Mouse (Mus musculus): ENCODE results near the gene Fgfr2.

The Fgfr2 gene

DNA sequence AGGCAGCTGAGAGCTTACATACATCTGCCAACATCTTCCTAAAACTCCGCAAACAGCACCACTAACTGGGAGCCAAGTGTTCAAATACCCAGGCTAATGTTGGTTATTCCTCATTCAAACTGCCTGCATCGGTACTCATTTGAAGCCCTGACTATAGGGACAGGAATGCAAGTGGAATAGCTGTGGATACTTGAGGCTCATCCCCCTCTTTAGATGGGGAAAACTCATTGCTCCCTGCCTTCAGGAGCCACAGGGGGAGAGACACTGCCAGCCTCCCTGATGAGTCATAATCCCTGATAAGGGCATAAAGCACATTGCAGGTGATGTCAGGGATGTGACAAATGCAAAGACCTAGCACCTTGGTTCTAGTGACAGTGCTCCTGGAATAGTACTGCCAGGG lies 2814.0 kb downstream of the Fgfr2 start:
- no peak for DNase-seq (ENCODE audit: low read depth)

DNA sequence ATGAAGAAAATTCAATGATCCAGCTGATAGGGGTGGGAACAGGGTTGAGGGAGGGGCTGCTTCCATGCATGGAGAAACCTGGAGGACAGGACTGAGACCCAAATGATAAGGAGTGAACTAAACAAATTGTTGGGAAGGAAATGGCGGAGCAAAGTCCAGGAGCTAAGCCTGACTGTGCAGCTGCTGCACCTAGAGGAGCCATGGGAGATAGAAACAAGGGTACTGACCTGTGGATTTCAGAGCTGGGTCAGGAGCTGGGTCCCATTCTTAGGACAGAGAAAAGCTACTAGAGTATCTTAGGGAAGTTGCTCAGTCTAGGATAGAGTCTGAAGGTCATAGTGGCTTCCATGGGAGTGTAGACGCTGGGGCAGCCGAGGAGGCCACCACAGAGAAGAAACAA lies 2816.1 kb downstream of the Fgfr2 start:
- no peak for DNase-seq (ENCODE audit: low read depth)

DNA sequence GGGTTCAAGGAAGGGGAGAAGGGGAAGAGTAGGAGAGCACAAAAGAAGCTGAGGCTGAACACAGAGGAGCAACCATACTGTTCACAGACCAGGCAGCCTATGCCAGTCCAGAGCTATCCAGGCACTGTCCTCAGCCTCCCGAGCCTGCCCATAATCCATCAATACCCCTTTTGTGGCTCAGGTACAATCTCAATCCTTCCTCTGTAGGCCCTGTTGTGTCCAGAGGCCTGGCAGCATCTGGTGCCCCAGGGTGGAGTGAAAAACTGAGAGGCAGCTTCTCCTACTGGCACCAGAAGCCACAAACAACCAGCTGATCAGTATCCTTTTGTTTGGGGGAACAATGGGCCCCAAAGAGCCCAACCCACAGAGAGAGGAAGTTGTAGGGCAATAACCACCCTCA lies 2818.5 kb downstream of the Fgfr2 start:
- DNase-seq (ENCODE audit: low read depth): no peak

DNA sequence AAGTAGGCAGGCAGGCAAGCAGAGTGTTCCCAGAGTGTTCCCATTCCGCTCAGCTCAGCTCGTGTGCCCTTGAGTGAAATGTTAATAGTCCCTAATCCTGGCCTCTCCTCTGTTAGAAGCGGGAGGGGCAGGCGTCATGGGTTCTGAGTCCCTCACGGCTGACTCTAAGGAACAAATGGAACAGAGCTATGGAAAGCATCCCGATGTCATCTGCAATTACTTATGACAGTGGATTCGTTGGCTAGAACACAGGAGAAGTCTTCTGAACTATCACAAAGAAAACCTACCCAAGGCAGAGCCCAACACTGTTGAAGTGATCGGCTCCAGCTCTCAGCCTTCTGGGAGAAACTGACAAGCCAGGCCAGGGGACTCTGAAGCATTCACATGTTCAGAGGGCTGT lies 2819.7 kb downstream of the Fgfr2 start:
- DNase-seq (ENCODE audit: low read depth): no peak

DNA sequence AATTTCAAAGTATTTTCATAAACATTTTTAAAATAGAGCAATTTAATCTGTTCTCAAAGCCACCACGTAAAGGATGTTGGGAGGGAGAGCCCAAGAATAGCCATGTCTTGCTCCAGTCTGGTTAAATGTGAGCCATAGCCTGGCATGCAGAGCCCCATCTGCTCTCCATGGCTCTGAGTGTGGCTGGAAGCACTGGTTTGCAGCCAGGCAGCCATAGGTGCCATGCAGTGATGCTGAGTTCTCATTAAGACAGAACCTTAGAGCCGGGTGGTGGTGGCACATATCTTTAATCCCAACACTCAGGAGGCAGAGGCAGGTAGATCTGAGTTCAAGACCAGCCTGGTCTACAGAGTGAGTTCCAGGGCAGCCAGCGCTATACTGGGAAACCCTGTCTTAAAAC lies 2822.5 kb downstream of the Fgfr2 start:
- no peak for DNase-seq (ENCODE audit: low read depth)

DNA sequence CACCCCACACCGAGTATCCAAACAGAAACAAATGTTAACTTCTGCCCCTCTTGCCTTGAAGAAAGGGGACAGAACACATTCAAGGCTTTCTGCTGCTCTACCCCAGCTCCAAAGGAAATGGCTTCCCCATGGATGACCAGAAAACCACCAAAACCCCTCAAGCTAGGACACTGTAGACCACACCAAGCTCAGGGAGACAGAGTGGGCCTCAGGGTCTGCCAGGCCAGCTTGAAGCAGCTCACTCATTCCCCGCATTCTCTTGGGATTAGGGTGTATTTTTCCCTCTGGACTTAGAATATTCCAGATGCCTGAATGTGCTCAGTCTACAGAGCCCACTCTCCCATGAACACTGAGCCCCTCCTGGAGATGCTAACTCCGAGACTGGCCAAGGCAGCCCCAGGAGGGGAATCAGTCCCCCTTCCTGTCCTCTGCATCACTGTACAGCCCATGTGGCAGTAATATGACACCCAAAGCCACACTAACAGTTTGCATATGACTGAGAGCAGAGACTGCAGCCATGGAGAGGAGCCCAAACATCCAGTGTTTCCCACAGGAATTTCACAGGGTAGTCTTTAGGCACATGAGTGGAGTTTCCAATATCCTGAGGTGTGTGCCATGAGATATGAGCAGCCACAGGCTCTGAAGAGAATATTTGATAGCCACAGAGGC lies 2824.1 kb downstream of the Fgfr2 start:
- DNase-seq (ENCODE audit: low read depth): no peak

DNA sequence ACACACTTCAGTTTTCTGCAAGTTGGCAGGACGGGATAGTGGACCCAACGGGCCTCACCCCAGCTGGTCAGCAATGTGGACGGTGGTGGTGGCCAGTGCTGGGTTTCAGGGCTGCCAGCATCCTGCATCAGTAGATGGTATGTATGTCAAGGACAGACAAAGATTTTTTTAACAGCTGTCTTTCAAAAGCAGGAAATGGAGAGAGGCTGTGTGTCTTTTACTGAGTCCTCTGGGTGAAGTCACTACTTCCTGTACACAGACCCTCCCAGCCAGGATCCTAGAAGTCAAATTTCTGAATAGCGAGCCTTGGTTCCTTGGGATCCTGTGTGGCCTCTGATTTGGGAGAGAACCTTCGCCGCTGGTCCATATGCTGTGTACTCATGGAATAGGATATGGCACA lies 2832.0 kb downstream of the Fgfr2 start:
- no peak for DNase-seq (ENCODE audit: low read depth)

DNA sequence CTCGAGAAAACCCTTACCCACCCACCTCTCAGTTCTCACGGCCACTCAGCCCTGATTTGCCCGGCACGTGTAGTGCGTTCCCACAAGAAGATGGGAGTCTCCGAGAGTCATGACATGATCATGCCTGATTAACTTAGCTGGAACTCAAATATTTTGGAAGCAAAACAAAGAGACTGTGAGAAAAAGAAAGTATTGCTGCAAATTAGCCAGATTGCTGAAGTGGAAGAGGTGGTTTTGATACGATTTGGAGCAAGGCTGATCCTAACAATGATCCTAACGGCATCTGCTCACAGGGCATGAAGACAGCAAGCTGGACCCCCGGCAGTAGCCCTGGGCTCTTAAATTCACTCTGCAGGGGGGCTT lies 2833.7 kb downstream of the Fgfr2 start:
- DNase-seq (ENCODE audit: low read depth): no peak

DNA sequence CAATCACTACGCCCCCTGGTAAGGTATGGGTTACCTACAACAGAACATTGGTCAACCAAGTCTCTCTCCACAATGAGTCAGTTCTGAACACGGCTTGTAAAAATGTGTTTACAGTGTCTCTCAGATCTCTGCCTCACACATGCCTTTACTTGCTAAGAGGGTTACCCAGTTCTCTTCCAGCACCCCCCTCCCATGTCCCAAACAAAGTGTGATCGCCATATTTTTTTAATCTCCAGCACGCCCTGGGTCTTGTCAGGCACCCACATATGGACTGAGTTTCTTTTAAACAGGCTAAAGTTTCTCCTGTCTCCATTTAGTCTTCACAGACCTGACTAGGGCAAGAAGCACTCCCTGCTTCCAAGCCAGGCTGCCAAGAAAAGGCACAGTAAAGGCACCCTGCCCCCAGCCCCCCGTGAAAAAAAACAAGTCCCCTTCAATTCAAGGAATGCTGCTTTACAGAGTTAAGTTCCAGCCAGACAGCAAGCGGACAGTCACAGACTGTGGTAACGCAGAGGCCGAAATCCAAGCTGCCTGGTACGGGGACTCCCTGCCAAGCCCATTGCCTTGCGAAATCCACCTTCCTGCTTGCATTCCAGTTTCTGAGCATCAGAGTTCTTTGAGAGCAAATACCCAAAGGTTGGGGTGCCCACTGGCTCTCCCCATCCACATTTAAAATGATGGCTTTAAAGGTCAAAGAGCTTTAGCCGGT lies 2834.3 kb downstream of the Fgfr2 start:
- DNase-seq (ENCODE audit: low read depth): no peak

DNA sequence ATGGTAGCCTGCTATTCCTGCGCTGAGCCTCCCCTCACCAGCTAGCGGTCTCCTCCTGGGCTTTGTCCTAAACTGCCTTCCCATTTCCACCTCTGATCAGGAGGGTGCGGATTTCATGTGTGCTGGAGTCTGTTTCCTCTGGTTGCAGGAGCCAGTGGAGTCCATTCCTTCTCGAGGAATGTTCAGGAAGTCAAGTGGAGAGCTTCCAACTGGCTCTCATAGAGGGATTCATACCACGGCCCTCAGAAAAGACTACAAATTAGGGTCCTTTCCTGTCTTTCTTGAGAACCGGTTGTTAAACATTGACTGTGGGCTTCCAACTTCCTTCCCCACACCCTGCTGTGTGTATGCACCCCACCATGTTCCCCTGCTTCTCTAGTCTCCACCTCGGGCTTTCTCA lies 2834.9 kb downstream of the Fgfr2 start:
- DNase-seq (ENCODE audit: low read depth): no peak

DNA sequence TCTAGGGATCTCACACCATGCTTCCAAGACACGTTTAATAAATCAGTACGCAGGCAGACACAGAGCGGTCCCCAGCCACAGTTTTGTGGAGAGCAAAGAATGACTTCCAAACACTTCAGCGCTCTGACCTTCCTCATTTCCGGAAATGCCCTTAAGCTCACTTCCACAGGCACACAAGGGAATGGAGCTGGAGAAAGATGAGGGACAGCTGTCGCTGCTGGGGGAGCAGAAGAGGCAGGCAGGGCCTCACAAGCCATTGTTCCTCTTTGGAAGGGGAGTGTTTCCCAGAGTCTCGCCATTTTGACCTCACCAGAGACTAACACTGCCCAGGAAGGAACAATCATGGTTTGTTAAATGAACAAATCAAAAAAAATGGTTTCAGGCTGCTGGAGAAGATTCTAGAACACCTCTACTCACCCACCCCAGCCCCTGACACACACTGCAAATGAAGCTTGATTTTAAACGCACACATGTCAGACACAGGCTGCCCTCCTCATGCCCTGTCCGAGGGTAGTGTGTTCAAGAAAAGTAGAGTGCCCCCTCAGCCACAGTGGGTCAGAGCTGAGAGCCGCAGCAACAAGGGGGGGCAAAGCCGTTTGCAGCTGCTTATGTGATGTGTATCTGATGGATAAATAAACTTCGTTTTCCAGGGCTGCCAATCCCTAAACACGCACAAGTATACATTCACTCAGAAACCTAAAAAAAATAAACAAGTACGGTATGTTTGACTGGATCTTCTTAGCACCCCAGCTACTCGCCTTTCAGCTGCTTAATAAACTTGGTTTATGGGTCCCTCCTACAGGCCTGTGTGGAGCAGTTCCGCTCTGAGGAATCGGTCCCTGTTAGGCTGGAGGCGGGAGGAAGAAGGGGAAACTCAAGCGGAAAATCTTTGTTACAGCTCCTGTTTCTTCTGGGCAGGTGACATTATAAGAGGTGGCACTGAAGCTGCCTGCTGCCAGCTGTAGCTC lies 2844.1 kb downstream of the Fgfr2 start:
- no peak for DNase-seq (ENCODE audit: low read depth)

DNA sequence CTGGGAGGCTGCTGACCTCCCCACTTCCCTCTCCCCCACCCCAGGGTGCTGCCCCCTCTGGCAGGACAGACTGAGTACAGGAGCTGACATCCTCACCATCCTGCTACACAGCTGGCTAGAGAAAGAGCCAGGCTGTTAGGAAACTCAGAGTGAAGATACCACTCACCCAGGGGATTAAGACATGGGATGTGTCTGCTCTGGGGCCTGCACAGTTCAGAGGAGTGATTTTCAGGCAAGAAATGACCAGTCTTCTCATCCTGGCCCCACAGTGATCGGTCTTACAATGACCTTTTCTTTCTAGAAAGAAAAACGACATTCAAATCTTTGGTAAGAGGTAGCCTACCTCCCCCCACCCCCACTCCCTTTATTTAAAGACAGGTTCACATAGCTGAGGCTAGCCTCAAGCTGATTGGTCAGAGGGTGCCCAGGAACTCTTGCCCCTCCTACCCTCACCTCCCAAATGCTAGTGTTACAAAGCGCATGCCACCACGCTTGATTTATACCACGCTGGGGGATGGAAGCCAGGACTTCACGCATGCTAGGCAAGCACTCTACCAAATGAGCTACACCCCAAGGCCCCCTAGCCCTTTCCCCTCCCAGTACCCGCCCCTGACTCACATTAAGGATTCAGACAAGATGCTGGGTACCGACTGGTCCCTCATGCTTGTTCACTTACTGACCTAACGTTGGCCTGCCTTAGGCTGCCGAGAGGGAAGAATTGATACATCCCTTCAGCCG lies 2845.0 kb downstream of the Fgfr2 start:
- DNase-seq (ENCODE audit: low read depth): no peak

DNA sequence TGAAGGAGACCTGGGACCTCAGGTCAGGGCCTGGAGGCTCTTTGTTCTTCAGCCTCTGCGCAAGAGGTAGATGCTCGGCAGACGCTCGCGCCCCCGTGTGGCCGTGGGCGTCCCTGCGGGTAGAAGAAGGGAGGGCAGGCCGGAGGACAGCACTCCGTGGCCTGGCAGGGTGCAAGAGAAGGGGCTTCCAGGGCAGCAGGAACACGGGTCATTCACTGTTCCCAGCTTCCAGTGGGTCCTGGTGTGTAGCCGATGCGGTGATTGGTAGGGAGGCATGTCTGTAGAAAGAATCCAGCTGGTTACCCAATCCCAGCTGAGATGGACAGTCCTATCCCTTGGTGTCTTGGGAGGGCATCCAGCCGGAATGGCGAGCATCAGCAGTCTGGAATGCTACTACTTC lies 2849.9 kb downstream of the Fgfr2 start:
- peak; percentile 18 for DNase-seq (ENCODE audit: low read depth)

DNA sequence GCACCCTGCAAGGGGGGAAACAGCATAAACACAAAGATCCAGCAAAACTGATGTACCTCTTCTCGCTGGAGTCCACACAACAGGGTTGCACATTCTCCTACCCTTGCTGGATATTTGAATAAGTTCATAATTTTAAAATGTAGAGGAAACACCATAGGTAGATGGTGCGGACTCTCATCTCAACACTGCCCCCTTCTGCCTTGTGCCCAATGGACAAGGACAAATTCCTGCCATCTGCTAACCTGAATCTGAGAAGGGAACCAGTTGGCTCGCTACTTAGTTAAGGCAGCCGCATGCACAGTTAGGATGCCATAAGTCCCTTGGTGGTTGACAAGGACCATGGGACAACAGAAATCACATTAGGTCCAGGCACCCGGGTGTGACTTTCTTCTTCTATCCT lies 2852.3 kb downstream of the Fgfr2 start:
- no peak for DNase-seq (ENCODE audit: low read depth)

DNA sequence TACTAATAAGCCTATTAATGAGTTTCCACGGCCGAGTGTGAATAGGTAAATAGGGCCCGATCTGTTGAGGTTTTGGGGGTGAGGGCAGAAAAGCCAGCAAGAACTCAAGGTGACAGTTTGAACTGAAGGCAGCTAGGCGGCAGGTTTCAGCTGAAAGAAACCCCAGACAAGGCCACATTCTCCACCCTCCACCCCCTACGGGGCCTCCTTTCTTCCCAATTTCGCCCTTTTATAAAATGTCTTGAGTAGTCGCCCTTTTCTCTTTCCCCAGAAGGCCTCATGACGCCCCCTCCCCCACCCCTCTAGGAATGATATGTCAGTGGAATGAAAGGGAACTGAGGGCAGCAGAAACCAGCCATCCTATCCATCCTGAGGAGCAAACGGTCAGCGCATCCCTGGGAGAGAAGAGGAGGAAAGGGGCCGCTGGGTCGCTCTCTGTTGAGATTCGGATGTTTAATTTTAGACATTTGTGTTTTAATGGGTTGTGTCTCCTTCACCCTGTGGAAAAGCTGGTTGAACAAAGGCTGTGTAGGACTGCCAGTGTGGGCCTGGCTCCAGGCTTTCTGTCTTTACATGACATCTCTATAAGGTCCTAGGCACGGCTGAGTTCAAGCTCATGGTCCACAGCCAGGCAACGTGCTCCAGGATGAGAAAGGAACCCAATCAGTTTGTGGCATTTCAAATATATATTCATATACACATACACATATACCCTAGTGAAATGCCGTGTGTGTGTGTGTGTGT lies 2853.9 kb downstream of the Fgfr2 start:
- DNase-seq (ENCODE audit: low read depth): no peak

DNA sequence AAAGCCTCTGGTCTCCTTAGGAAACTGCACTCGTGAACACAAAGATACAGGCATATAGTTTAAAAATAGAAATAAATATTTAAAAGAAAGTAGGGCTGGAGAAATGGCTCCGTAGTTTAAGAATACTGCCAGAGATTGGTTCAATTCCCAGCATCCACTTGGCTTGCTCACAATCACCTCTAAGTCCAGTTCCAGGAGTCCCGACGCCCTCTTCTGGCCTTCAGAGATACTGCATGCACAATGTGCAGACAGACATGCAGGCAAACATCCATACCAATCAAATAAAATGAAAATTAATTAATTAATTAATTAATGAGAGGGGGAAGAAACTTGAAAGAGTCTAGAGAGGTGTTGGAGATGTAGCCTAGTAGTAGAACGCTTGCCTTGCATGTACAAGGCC lies 2856.1 kb downstream of the Fgfr2 start:
- no peak for DNase-seq (ENCODE audit: low read depth)

DNA sequence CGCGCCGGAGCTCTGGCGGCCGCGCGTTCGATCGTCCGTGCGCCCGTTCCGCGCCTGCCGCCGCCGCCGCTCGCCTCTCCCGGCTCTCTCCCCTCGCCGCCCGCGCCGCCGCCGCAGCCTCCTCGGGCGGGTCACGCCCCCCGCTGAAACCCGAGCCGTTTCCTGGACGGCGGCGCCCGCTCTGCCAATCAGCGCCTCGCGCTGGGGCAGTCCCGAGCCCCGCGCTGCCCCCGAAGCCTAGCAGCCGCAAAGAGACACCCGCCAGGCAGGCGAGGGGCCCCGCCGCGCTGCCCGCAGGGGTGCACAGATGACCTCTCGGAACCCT lies 2857.0 kb downstream of the Fgfr2 start:
- DNase-seq (ENCODE audit: low read depth): no peak

DNA sequence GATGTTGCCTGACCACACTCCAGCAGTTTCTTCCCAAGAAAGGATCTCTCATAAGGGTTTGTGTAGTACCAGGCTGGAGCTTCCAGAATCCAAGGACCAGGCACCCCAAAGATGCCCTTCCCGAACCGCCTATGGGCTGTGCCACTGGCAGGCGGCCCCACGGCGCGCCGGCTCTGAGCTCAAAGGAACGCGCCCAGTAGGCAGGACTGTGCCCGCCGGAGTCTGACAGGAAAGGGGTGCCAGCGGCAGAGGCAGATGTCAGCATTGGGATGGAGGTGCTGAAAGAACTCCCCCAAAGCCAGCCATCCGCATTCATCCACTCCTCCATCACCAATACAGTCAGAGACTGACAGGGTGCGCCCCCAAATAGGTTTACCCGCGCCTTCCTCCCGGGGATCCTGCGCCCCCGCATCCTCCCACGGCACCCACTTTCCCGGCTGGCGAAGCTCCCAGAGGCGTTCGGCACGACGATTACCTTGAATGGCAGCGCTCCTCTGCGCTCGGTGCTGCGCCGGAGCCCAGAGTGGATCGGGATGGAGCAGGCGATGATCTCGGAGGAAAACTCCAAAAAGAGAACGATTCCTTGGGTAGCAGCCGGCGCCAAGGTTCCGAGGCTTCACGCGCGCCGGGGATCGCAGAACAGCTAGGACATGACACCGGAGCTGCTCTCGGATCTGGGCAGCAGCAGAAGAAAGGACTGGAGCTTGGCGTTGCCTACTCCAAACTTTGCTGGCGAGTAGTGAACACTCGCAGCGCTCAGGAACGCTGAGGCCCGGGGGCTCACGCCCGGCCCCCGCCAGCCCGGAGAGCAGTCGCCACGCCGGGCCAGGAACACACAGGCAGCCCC lies 2857.6 kb downstream of the Fgfr2 start:
- DNase-seq (ENCODE audit: low read depth): no peak

DNA sequence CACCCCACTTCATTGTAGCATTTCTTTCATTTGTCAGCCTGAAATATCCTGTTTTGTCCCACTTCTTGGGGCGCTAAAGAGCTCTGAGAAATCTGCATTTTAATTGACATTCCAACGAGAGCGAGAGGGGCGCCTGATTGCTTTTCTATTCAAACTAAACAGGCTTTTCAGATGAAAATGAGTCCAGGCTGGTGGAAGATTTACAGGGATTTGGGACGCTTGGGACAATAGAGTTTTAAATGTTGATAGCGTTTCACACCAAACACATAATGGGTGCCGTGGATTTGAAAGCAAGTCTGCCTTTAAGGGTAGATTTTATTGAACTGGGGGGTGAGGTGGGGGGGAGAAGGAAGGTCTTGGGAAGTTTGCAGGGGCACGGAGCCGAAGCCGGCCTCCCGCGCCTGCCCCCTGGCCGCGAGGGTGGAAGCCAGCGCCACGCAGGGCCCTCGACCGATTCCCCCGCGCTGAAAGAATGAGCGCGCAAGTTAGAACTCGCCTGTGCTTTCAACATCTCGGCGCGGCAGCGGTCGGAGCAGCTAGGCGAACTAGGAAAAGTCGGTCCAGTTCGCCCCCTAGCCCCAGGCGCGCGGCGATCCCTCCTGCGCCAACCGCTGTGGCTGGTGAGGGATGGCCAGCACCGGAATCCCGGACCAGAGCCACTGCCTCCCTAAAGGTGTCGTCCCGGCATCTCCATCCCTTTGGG lies 2858.4 kb downstream of the Fgfr2 start:
- DNase-seq (ENCODE audit: low read depth): no peak

DNA sequence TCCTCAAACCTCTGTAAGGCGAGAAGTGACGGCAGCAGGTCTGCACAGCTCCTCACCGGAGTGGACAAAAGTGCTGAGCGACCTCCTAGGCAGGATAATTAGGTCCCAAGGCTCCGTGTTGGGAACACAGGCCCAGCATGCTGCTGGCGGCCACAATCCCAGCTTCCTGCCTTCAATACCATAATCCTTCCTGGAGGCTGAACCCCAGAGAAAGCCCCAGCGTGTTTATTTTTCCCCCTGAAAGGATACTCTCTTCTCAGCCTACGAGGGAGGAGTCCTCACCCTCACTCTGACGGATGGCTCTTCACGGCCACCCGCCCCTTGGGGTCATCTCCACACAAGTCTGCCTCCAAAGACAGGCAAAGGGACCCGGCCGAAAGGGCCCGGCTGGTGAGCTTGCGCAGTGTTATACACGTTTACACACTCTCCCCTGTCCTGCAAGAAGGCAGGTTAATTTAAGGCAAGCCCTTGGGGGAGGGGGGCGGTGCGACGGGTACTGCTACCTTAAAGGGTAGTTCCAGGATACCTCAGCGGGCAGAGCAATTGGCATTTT lies 2859.3 kb downstream of the Fgfr2 start:
- no peak for DNase-seq (ENCODE audit: low read depth)
